Mouse (Mus musculus): Measurements from ENCODE around the gene Herc3. TPM values are rescaled to one million over a fixed set of nuclear protein-coding genes. Genes with fewer than 3 reads are reported as not detected.

Herc3 gene
- total RNA-seq, 2 experiments from 2014 or later, result 265 to 270 TPM

DNA sequence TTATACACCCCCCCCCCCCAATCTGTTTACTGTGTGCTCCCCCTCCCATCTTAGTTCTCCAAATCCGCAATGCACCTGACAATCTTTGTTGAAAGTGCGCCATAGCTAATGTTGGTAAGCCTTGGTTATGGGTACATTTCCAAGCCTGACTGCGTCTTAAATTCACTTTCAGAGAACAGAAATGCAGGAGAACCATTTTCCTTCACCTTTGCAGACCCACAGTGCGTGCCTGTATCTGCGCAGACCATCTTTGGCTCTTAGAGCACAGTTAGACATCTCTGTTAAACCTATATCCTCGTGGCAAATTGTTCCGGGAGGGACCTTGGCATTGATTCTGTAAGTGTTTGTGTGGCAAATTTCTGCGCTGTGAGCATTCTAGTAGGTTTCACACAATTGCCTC is 76.1 kb downstream of the Herc3 start:
- intact Hi-C loops (cut with DNase I), result no loop called here
- no peak for DNase-seq (ENCODE audit: extremely low spot score in 1 of 2, low spot score in 2 of 2)

DNA sequence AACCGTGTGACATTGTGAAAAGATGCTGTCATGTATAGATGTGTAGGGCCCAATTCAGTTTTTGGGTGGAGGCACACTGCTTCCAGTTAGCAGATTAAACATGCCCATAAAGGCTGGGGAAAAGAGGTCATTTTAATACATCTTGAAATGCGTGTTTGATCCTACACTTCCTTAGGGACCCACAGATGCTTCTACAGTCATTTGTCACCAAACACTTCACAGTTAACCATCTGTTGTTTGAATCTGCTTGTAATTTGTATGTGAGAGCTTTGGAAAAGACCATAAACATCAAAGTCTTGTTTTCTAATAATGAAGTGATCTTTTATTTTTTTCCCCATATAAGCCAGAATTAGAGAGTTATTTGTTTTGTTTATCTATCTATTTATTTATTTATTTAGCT is 76.5 kb downstream of the Herc3 start:
- DNase-seq (ENCODE audit: extremely low spot score in 1 of 2, low spot score in 2 of 2), result no peak

DNA sequence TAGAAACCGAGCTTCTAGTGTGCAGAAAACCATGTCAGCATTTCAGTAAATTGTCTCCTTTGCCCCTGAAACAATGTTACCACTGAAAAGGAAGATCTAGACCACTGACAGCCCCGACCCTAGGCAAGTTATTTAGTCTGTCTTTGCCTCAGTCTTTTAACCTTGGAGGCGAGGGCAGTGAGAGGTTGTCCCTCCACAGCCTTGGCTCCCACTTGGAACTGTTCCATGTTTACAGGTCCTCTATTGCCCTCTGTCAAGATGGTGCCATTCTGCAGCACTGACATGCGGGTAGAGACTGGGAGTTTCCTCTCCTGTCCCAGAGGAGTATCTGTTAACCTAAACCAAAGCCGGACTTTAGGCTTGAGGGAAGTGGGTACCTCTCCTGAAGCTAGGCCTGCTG is 81.6 kb downstream of the Herc3 start:
- DNase-seq (ENCODE audit: extremely low spot score in 1 of 2, low spot score in 2 of 2), result no peak
- intact Hi-C loops (cut with DNase I), result no loop called here

More for the DNA sequence above, 76.5 kb downstream of the Herc3 start:
- intact Hi-C loops (cut with DNase I), result no loop called here

DNA sequence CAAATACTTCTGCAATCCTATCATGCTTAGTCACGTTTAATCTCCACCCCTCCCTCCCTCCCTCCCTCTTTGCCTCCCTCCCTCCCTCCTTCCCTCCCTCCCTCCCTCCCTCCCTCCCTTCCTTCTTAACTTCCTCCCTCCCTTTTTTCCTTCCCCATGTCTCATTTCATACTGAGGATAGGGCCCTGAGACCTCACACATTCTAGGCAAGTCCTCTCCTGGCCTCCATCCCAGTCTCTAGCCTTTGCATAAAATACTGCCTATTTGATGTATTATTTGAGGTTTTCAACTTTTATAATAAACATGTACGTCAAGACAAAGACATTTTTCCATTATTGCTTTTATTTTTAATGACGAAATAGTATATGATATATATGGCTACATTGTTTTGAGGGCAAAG is 82.3 kb downstream of the Herc3 start:
- intact Hi-C loops (cut with DNase I), result no loop called here
- no peak for DNase-seq (ENCODE audit: extremely low spot score in 1 of 2, low spot score in 2 of 2)

DNA sequence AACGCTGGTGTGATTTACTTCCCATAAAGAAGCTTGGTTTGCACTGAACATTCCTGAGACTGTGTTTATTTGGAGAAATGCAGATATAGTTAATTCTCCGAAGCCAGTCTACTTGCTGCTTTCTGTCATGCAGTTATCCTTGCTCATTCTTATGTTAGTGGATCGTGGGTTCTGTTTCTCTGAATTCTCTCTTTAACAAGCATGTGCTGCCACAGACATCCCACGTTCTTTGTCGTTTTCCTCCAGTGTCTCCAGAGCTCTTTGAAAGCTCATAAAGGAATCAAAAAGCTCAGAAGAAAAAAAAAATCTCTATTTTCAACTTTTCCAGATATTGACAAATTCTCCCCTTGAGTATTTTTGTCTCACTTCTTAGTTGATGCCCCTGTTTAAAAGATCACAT is 82.7 kb downstream of the Herc3 start:
- intact Hi-C loops (cut with DNase I), result no loop called here
- no peak for DNase-seq (ENCODE audit: extremely low spot score in 1 of 2, low spot score in 2 of 2)

DNA sequence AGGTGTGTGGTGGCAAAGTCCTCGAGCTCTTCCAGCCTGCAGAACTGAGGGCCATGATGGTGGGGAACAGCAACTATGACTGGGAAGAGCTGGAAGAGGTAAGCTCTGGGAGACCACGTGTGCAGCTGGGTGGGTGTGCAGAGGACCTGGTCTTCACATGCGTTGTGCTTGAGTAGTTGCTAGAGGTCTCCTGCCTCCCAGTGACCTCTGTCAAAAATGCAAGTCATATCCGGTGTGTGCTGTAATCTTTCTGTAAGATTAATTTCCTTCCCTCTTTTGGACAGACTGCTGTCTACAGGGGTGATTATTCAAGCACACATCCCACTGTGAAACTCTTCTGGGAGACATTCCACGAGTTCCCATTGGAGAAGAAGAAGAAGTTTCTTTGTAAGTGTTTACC is 85.2 kb downstream of the Herc3 start:
- no peak for DNase-seq (ENCODE audit: extremely low spot score in 1 of 2, low spot score in 2 of 2)
- intact Hi-C loops (cut with DNase I), result no loop called here

DNA sequence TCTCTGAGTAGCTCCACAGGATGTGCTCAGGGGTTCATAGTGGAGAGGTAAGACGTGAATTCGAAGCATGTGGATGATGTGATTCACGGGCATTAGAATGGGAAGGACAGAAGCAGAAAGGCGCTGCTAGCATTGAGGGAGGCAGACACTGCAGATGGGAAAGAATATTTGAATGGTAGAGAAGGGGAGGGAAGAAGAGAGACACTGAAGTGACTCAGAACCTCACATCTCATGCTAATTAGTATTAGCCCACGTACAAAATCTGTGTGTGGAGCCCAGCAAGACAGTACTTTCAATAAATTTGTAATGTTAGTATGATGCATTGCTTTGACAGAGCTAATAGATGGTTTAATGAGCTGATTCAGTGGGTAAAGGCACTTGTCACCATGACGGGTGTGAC is 89.5 kb downstream of the Herc3 start:
- intact Hi-C loops (cut with DNase I), result no loop called here
- no peak for DNase-seq (ENCODE audit: extremely low spot score in 1 of 2, low spot score in 2 of 2)

DNA sequence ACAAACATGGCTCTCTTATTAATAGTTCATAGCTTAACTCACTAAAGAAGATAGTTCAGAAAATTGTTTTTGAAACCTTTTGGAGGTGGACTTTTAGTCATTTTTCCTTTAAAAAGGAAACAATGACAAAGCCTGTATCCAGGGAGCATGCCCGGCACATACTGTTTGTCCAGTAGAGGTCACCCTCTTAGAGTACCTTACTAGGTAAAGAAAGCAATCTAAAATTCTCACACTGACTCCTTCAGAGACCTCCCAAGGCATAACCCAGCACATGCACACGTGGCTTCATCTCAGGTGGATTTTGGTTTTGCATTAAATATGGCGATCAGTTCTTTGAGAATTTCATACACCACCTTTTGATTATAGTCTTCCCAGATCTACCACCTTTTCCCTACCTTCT is 90.4 kb downstream of the Herc3 start:
- no peak for DNase-seq (ENCODE audit: extremely low spot score in 1 of 2, low spot score in 2 of 2)
- intact Hi-C loops (cut with DNase I), result no loop called here

DNA sequence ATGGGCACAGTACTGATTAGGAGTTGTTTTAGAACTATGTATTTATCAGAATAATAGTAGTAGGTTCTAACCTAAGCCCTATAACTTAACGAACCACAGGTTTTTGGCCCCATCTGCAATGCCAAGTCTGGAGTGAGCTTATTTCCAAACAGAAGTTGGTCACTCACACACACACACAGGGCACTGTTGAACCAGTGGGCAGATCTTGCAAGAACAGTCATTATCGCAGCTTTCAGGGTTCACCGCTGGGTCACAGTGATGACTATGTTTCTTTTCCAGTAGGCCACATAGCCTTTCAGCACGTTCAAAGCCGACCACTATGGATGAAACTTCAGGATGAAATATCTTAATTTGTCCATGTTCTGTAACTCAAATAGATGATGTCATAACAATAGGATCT is 91.2 kb downstream of the Herc3 start:
- intact Hi-C loops (cut with DNase I), result no loop called here
- no peak for DNase-seq (ENCODE audit: extremely low spot score in 1 of 2, low spot score in 2 of 2)

DNA sequence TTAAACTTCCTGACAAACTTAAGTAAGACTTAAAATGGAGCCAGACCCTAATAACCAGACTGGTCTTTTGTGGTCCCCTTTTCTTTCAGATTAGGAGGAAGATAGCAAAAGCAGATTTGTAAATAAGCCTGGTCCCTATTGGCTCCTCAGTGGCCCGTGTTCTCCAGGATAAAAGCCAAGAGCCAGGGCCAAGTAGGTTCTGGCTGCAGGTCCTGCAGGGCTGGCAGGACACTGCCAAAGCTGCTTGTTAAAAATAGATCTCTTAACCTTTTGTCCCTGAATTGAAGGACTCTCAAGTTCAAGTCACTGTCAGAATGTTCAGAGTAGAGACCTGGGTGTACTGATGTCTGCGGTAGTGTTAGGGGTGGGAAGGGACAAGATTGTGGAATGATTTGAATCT is 96.6 kb downstream of the Herc3 start:
- DNase-seq (ENCODE audit: extremely low spot score in 1 of 2, low spot score in 2 of 2), result no peak
- intact Hi-C loops (cut with DNase I), result no loop called here

DNA sequence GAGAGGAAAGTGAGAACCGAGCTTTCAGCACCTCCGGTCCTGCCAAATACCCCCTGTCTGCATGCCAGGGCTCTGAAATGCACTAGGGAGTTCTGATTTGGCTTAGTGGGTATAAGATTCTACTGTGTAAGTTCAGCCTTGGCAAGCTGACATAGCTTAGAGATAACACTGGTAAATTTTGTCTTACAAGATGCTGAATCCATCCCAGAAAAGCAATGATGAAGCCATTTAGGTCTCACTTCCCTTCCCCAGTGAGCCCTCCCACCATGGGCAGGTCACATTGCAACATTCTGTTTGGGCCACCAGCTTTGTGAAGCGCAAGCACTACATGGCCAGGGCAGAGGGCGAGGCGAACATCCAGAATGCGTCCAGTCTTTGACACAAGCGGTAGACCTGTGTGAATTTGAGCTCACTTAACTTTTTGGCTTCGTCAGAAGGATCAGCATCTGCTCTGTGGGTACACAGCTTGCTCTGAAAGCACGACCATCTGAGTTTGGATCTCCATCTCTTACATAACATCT is 98.7 kb downstream of the Herc3 start:
- intact Hi-C loops (cut with DNase I), result no loop called here
- DNase-seq (ENCODE audit: extremely low spot score in 1 of 2, low spot score in 2 of 2), result peak in 1 of 2 experiments; percentile 29

DNA sequence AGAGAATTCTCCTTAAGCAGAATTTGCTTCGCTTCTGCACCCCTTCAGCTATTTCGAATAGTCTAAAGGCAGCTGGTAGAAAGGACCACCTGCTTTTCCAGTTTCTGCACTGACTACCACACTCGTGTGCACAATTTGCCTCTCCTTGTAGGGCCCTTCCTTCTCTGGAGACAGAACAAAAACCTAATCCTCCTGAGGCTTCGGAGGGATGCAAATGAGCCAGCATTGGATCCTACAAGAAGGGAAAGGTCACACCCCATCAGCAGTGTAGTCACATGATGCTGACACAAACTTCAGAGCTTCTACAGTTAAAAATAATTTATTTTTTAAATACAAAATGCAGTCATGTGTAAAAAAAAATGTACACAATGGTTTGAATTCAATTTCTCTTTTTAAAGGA is 99.9 kb downstream of the Herc3 start:
- no peak for DNase-seq (ENCODE audit: extremely low spot score in 1 of 2, low spot score in 2 of 2)
- intact Hi-C loops (cut with DNase I), result no loop called here

DNA sequence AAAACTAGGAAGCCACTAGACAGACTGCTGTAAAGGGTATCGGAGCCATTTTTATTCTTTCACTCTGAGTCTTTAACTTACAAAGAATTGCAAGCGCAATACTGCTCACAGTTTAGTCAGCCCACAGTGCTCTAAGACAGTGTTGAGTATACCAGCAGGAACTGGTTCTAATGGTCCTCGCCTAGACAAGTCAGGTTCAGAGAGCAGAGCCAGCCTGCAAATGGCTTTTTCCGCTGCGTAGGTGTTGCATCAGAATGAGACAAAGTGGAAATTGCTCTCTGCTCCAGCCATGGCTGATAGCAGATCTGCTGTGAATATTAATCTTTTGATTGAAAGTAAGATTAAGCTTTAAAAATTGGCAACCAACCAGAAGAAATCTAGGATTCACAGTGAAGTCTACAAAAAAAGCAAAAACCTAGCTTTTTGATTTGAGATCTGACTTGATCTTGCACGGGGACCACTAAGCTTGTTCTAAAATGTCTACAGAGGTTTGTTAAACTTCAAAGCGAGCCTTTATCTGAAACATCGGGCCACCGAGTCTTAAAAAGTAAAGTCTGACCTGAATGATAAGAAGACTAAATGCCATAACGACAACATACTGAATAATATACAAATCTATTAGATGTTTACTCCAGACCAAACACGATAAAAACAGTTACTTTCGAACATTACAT is 101.4 kb downstream of the Herc3 start:
- DNase-seq (ENCODE audit: extremely low spot score in 1 of 2, low spot score in 2 of 2), result no peak
- intact Hi-C loops (cut with DNase I), result no loop called here

DNA sequence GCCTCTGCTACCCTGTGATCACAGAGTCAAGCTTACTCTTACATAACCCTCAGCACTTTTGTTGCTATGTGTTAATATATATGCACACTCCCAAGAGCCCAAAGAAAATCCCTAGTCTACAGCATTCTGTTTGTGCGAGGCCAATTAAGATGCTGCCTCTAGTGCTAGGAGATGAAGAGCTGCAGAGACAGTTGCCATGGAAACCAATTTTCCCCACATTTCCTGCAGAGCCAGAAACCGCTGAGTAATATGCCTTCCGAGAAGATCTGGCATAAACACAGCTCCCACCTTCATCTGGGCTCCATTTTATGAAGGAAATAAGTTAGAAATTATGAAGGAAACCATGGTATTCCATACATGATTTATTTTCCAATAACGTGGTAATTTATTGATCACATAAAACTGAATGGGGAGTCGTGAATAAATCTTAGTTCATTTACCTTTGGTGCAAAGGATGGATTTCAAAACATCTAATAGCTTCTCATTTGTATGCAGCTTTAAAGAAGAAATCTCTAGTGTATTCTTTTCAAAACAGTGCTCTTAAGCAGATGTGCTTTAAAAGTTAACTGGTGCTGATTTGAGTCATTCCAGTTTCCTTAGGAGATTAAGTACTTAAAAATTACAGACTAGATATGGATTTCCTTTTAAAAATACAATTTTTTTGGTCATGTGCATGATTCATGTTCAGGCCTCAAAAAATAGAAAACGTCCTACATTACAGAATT is 102.1 kb downstream of the Herc3 start:
- peak; percentile 43 to 91 for DNase-seq (ENCODE audit: extremely low spot score in 1 of 2, low spot score in 2 of 2)
- intact Hi-C loops (cut with DNase I), result no loop called here

DNA sequence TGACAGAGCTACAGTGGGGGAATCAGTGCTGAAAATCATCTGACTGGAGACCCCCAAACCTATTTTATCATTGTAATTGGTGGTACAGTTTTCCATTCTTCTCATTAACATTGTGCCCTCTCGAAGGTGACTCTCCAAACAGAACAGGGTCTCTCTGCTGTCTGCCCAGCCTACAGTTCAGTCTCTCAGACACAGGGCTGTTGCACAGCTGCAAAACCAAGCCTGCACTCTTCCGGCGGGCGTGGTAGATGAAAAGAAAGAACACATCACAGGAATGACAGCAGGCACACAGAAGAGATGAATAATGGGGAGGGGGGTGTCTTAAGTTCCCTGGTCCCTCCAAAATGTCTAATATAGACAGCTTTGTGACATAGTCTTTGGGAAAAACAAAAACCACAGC is 102.9 kb downstream of the Herc3 start:
- intact Hi-C loops (cut with DNase I), result no loop called here
- no peak for DNase-seq (ENCODE audit: extremely low spot score in 1 of 2, low spot score in 2 of 2)

DNA sequence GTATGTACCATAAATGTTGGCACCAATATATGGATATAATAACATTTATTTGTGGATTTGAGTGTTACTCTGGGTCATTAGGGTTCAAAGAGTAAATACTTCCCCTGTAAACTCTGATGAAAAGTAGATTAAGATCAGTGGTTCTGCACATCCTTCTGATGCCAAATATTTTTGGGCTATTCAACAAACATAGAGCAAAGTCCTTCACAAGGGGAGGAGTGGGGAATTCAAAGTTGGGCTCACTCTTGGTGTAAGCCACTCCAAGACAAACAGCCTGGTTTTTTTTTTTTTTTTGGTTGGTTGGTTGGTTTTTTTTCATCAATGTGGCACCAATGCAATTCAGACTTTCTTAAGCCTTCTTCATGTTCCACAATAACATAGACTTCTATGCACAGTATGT is 106.5 kb downstream of the Herc3 start:
- DNase-seq (ENCODE audit: extremely low spot score in 1 of 2, low spot score in 2 of 2), result no peak
- intact Hi-C loops (cut with DNase I), result no loop called here

DNA sequence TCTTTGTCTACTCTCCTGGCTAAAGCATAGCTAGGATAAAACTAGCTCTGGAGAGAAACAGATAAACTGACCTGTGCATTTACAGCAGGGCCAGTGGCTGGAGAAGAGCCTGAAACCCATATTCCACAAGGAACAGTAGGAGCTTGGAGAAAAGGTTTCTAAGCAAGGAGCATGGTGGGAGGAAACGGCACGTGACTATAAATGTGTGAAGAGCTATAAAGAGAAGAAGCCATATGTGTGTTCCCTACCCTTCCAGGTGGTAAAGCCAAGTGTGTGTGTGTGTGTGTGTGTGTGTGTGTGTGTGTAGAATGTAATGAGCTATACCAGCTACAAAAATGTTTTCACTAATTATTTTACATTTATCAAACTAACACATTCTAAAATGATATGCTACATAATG is 111.0 kb downstream of the Herc3 start:
- no peak for DNase-seq (ENCODE audit: extremely low spot score in 1 of 2, low spot score in 2 of 2)
- intact Hi-C loops (cut with DNase I), result no loop called here

DNA sequence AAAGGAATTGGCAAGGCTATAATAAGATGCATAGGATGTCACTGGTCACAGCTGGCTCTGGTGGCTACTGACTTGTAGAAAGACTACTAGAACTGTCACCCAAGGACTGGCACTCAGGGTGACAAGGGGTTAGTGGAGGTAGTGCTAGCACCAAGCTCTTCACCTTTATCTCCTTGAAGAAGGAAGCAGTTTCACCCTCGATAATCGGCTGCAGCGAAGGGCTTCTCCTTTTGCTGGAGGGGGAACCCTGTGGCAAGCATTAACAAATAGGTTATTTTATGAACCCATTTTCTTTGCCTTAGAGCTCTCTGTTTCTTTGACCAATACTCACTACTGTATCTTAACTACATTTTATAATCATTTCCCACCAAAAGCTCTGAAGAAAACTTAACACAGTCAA is 112.7 kb downstream of the Herc3 start:
- no peak for DNase-seq (ENCODE audit: extremely low spot score in 1 of 2, low spot score in 2 of 2)
- intact Hi-C loops (cut with DNase I), result no loop called here

DNA sequence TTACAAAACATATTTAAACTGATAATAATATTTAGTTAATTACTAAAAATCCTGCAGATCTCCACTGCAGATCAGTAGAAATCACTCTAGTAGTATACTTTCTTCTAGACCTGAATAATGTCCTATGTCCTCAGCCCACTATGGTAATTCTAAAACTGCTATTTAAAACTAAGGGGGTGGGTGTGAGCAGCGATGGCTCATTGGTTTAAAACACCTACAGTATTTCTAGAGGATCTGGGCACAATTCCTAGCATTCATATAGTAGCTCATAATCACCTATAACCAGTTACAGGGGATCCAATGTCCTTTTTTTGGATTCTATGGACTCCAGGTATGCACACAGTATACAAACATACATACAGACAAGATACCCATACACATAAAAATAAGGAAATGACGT is 115.0 kb downstream of the Herc3 start:
- intact Hi-C loops (cut with DNase I), result no loop called here

DNA sequence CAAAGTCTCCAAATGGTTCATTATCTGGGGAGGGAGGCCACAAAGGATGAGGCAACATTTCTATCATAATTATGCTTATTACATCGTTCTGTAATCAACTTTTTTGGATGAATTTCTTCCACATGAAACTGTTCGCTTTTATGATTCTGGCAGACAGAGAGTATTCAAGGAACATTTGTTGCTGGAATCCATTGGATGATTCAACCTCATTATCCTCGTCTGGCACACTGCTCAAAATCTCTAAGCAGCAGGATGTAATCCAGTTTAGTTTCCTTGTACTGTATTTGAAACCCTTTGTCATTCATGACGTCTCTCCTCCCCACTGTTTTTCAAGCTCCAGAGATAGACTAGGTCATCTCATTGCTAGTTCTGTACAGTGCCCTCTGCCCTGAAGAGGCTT is 115.6 kb downstream of the Herc3 start:
- no peak for DNase-seq (ENCODE audit: extremely low spot score in 1 of 2, low spot score in 2 of 2)
- intact Hi-C loops (cut with DNase I), result no loop called here

More for the DNA sequence above, 115.0 kb downstream of the Herc3 start:
- no peak for DNase-seq (ENCODE audit: extremely low spot score in 1 of 2, low spot score in 2 of 2)

DNA sequence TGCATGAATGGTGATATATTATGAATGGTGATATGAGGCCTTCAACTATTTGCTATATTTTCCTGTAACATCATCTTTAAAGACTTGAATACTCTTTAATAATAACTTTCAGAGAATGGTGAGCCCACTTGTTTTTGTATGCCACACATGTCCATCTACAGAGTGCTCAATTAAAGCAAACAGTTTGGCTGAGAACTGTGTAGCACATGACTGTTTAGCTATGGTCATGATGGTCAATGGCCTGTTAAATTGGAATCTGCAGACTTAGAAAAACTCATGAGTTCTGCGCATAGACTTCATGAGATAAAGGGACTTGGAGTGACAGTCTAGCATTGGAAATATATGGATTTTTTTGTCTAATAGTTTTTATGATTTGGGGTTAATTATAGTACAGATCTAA is 119.1 kb downstream of the Herc3 start:
- no peak for DNase-seq (ENCODE audit: extremely low spot score in 1 of 2, low spot score in 2 of 2)
- intact Hi-C loops (cut with DNase I), result no loop called here

Measured in left cerebral cortex, postnatal 10 days (tissue).